Mouse (Mus musculus): ENCODE results near the gene Sirt1. TPM values are rescaled to one million over a fixed set of nuclear protein-coding genes. Genes with fewer than 3 reads are reported as not detected.
A peak's percentile ranks its signal among the peaks of the same experiment; 100 is the strongest.
"Not testable (repeated sequence)": the region's sequence is repeated elsewhere in the genome, so short reads cannot be mapped to it uniquely, and the experiment has no call there.

Gene Sirt1
- total RNA-seq (2021), result 16.2 and 17.7 TPM in 2 replicates
- long read RNA-seq, partial matches to known transcripts, result 3 of 8 reads
- long read RNA-seq, other reads (novel, unspliced or antisense), result 1 of 8 reads

- no peak for DNase-seq
Measured at GRCm38 (mm10) chr10:63381498-63382280, at the start of gene Sirt1. Sirt1 (minus strand) TSS chr10:63381704.

- peak; percentile 89 for DNase-seq
Measured at GRCm38 (mm10) chr10:63429785-63430305, 48.3 kb upstream of the Sirt1 start, which contains the start of gene Ctnna3. Ctnna3 (plus strand) TSS chr10:63430098.

GRCm38 (mm10) chr10:63429380-63429779, 47.9 kb upstream of the Sirt1 start:
- peak; percentile 96 for DNase-seq

- DNase-seq, result no peak
Measured at GRCm38 (mm10) chr10:63429023-63429340, 47.5 kb upstream of the Sirt1 start.

GRCm38 (mm10) chr10:63428243-63429022, 46.9 kb upstream of the Sirt1 start:
- peak; percentile 20 for DNase-seq

DNA sequence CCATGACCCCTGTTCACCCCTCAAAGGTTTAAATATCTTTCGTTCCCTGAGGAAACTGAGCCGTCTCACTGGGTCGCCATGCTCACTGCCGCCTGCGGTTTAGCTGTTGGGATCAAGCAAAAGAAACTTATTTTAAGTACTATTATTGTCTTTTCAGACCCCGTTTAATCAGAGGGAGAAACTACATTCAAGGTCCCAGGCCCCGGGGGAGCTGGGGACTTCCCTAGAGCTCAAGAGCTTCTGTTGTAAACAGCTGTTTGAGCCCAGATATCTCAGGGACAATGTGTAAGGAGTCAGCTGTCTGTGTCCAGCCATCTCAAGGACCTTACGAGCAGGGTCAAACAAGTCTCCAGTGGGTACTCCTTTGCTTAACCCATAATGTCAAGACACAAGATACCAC, 45.6 kb upstream of the Sirt1 start:
- DNase-seq, result no peak

DNA sequence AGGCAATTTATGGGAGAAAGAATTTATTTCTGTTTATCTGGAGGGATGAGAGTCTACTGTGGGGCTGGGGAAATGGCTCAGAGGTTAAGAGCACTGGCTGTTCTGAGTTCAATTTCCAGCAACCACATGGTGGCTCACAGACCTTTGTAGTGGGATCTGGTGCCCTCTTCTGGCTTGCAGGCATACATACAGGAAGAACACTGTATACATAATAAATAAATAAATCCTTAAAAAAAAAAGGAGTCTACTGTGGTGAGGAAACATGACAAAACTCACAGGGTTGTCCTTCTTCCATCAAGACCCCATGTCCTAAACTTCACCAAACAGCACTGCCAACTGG, 42.9 kb upstream of the Sirt1 start:
- DNase-seq, result peak; percentile 17

DNA sequence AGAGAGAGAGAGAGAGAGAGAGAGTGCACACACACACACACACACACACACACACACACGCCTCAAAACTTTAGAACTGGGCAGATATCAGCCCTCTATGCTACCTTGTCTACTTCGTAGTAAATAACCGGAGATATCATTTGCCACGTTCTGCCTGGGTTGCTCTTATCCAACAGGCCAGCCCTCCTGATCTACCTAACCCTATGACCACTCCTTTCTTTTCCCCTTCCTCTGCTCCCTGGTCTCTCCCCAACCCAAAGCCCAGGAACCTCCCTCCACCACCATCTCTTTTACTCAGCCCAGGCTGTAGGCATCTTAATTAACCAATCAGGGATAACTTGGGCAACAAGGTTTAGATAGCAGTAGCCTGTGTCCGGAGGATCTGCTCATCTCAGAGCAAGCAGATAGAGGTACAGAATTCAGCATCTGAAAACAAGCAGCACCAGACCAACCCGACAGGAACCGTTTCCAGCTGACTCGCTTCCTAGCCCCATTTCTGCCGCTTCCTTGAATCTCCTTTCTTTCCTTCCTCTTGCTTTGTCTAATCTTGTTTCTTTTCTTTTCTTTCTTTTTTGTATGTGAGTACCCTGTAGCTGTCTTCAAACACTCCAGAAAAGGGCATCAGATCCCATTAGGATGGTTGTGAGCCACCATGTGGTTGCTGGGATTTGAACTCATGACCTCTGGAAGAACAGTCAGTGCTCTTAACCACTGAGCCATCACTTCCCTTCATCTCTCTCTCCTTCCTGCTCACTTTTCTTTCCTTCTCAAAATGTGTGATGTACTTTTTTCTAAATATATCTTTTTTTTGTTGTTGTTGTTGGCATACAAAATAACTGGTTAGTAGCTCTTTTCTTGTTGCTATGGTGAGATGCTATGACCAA, 42.3 kb upstream of the Sirt1 start:
- no peak for DNase-seq

DNA sequence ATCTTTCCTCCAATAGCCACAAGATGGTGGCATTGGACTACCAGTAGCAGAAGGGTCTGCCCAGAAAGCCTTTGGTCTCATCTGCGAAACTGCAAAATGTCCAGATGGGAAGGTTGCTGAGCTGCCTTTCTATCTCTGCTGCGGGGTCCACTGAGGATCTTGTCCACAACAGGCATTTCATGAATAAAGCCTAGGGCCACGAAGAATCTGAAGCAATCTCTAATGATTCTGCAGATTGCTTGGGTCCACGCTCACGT, 41.2 kb upstream of the Sirt1 start:
- DNase-seq, result no peak

GRCm38 (mm10) chr10:63421739-63422735, 40.5 kb upstream of the Sirt1 start, which contains the start of gene Gm7075:
Gm7075 (minus strand) TSS chr10:63421789.
- peak; percentile 63 for DNase-seq

DNA sequence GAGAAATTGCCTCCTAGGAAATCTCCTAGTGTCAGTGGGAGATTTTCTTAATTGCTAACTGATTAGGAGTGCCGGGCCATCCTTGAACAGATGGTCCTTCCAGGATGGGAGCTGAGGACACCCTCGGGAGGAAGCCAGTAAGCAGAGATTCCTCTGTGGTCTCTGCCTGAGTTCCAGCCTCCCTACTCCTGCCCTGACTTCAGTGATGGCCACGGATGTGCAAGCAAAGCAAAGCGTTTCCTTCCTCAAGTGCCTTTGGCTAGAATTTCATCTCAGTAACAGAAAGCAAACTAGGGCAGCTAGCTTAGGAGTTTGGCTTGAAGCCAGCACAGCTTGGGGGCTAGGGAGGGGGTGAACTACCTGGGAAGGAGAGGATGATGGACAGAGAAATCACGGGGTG, 35.6 kb upstream of the Sirt1 start:
- no peak for DNase-seq

GRCm38 (mm10) chr10:63415850-63416249, 34.3 kb upstream of the Sirt1 start:
- no peak for DNase-seq

DNA sequence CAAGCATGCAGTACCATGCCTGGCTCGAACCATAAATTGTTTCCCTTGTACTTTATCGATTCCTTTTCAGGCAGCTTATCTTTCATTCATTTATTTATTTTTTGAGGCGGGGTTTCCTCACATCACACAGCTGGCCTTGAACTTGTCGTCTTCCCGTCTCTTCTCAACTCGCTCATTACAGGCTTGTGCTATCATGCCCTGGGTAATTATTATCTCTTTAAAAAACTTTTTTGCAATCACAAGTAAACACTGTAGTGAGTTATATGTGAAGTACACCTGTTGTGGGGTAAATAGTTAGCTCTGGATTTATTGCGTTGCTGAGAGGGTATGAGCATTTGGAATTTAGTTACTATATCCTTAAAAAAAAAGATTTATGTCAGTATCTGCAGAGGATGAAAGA, 33.8 kb upstream of the Sirt1 start:
- DNase-seq, result no peak

- DNase-seq, result no peak
Measured at GRCm38 (mm10) chr10:63412756-63413155, 31.3 kb upstream of the Sirt1 start.

DNA sequence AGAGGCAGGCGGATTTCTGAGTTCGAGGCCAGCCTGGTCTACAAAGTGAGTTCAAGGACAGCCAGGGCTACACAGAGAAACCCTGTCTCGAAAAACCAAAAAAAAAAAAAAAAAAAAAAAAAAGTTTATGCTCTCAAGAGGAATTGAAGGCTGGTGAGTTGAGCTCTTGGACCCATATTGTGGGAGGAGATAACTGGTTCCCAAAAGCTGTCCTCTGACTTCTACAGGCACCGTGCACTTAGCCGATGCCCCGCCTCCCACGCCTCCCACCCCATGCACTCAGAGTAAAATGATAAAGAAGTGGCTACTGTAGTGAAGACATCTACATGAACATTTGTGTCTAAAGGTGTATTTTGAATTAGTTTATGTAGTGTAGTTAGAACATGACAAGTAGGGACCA, 30.2 kb upstream of the Sirt1 start:
- not testable (repeated sequence) for DNase-seq

- DNase-seq, result no peak
Measured at GRCm38 (mm10) chr10:63410162-63410956, 28.9 kb upstream of the Sirt1 start.

GRCm38 (mm10) chr10:63403636-63404035, 22.1 kb upstream of the Sirt1 start:
- no peak for DNase-seq

- DNase-seq, result no peak
Measured at GRCm38 (mm10) chr10:63402731-63403504, 21.4 kb upstream of the Sirt1 start.

- no peak for DNase-seq
Measured at GRCm38 (mm10) chr10:63396963-63397362, 15.5 kb upstream of the Sirt1 start.

GRCm38 (mm10) chr10:63388948-63389347, 7.4 kb upstream of the Sirt1 start:
- no peak for DNase-seq

All from adrenal gland, postnatal 25 days (tissue).